Mouse (Mus musculus) spleen, adult 2 months (tissue): Measurements from ENCODE around the gene Cts6.

Experiments
- CTCF ChIP-seq: fragments of 200-500 bp; IDR thresholded peaks from 2 replicates; pipeline ENCODE4 v1.5.1; 2011; ENCODE audit warnings: mild to moderate bottlenecking, inconsistent platforms; ENCODE audit not compliant: insufficient read depth, insufficient read length, insufficient replicate concordance; ENCODE audit errors: extremely low read depth
- POLR2A ChIP-seq: fragments of 200-500 bp; IDR thresholded peaks from 2 replicates; pipeline ENCODE4 v1.6.1; 2011; ENCODE audit warnings: low read depth, low read length, inconsistent platforms

DNA sequence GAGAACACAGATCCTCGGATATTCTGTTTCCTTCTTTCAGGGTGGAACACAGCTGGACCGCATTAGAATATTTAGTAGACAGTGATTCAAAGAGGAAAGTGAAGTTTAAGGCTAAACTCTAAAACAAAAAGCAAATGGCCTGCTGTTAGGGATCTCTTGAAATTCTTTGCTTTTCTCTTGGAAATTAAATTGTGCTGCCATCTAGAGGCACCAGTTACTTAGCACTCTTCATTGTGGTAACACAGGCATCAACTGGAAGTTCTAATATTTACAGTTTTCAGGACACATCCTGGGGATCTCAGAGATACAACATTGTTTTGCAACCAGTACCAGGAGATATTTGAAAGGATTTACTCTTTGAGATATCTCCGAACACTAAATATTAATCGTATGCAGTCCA is 38.6 kb downstream of the Cts6 start:
- no peak for TF ChIP-seq CTCF
- TF ChIP-seq POLR2A, result no peak
